Mouse (Mus musculus) neural tube, embryonic 13.5 days (tissue): ENCODE measurements around the gene Shisa8. TPM values are rescaled to one million over a fixed set of nuclear protein-coding genes. Genes with fewer than 3 reads are reported as not detected.

ENCODE experiments used
- ATAC-seq: fragments of 200-750 bp; cut with Nextera tagmentation; 2 replicates; pipeline ENCODE4 v1.8.0; 2017; ENCODE audit warnings: low read depth, mild to moderate bottlenecking, moderate TSS enrichment, moderate library complexity
- H3K27ac ChIP-seq: fragments of 300-500 bp; sonication (generic); replicated peaks from 2 replicates; pipeline ENCODE4 v1.5.1; 2015; ENCODE audit warnings: moderate library complexity, mild to moderate bottlenecking, inconsistent platforms
- H3K27me3 ChIP-seq: fragments of 300-500 bp; sonication (generic); 2 replicates; pipeline ENCODE4 v1.6.1; 2015; ENCODE audit warnings: mild to moderate bottlenecking, inconsistent platforms
- H3K36me3 ChIP-seq: fragments of 300-500 bp; sonication (generic); 2 replicates; pipeline ENCODE4 v1.6.1; 2015; ENCODE audit warnings: mild to moderate bottlenecking, inconsistent platforms
- H3K4me1 ChIP-seq: fragments of 300-500 bp; sonication (generic); replicated peaks from 2 replicates; pipeline ENCODE4 v1.6.1; 2015; ENCODE audit warnings: inconsistent platforms
- H3K4me2 ChIP-seq: fragments of 300-500 bp; sonication (generic); 2 replicates; pipeline ENCODE4 v1.6.1; 2015; ENCODE audit warnings: inconsistent platforms, mild to moderate bottlenecking, moderate library complexity
- H3K4me3 ChIP-seq: fragments of 300-500 bp; sonication (generic); 2 replicates; pipeline ENCODE4 v1.5.1; 2015; ENCODE audit warnings: mild to moderate bottlenecking, inconsistent platforms
- H3K9ac ChIP-seq: fragments of 300-500 bp; sonication (generic); 2 replicates; pipeline ENCODE4 v1.6.1; 2015; ENCODE audit warnings: moderate library complexity, mild to moderate bottlenecking, inconsistent platforms
- H3K9me3 ChIP-seq: fragments of 300-500 bp; sonication (generic); 2 replicates; pipeline ENCODE4 v1.6.1; 2016; ENCODE audit warnings: inconsistent platforms
- WGBS: fragments of 180-500 bp; shearing (Covaris S2); methylation state at CpG from one replicate; pipeline ENCODE4 v1.1.7; 2015; 5-methylcytosine and 5-hydroxymethylcytosine counted together
- polyA plus RNA-seq: library from polyadenylated mRNA; unstranded; fragments of >200 nt; fragmentation: Nextera tagmentation; extraction: Ambion mirVana; gene quantifications from 2 replicates; pipeline ENCODE4 v1.2.1, GENCODE M21; 2015

Shisa8 gene
- polyA plus RNA-seq, 1 experiment from 2014 or later: 0.82 TPM

- Histone ChIP-seq H3K4me1 (no peaks in the 10 kb centered on the region), H3K36me3 (peaks cover 99% of the 10 kb centered on the region), H3K4me2 (no peak overlapping the region), H3K27ac (no peak overlapping the region), H3K4me3 (no peak overlapping the region), H3K9me3 (no peaks in the 10 kb centered on the region), H3K9ac (no peak overlapping the region), H3K27me3 (0 out of 2 replicates have a peak, but pooled peaks cover under 1% of the 10 kb centered on the region)
- no peak for ATAC-seq
- WGBS: 86% methylated on average over 11 of the region's 11 CpGs
These were observed 14.7 kb downstream of the Shisa8 start for GRCm38 (mm10) chr15:82197937-82198336.

DNA sequence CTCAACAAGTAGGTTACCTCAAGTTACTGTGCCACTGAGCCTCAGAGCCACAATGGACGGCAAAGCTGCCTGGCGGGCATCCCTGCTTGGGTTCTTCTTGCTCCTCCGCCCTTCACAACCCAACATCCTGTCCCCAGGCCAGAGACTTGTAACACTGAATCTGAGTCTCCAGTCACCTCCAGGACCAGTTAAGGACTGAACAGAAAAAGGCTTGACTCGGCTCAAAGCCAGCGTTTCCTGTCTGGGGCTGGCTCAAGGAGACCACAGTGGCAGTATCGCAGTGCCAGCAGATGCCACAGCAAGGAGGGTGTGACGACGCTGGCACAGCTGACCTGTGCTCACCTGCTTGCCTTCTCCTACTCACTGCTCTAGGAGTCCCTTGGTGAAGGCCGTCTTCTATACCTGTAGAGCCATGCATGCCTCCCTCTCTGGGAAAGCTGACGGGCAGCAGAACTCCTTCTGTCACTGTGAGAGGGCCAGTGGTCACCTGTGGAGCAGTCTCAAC lies 15.3 kb downstream of the Shisa8 start:
- Histone ChIP-seq H3K4me3 (no peak overlapping the region), H3K4me2 (no peak overlapping the region), H3K36me3 (peaks cover 99% of the 10 kb centered on the region), H3K27ac (no peak overlapping the region), H3K27me3 (no peaks in the 10 kb centered on the region), H3K9ac (no peak overlapping the region), H3K9me3 (no peaks in the 10 kb centered on the region), H3K4me1 (no peaks in the 10 kb centered on the region)
- ATAC-seq: no peak
- WGBS: 95% methylated on average over 10 of the region's 10 CpGs

DNA sequence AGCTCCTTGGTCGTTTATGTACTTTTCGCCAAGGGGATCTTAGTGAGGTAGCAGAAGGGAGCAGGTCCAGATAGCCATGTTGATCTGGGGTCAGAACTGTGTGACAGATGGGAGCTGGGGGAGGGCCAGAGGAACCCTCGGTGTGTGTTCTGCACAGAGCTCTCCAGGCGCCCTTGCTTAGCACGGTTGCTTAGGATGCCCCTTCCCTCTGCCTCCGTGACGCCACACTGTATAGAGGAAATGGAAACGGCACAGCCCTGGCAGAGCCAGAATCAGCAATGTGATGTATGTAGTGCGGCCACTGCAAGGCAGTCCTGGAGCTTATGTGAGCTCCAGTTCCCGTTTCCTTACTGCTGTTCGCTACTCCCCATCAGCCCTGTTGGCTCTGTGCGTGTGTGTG lies 16.3 kb downstream of the Shisa8 start:
- Histone ChIP-seq H3K4me2 (no peak overlapping the region), H3K36me3 (peaks cover 99% of the 10 kb centered on the region), H3K27ac (no peak overlapping the region), H3K4me1 (no peaks in the 10 kb centered on the region), H3K9me3 (no peaks in the 10 kb centered on the region), H3K27me3 (no peaks in the 10 kb centered on the region), H3K4me3 (no peak overlapping the region), H3K9ac (no peak overlapping the region)
- WGBS: 84% methylated on average over 12 of the region's 12 CpGs
- ATAC-seq: no peak

DNA sequence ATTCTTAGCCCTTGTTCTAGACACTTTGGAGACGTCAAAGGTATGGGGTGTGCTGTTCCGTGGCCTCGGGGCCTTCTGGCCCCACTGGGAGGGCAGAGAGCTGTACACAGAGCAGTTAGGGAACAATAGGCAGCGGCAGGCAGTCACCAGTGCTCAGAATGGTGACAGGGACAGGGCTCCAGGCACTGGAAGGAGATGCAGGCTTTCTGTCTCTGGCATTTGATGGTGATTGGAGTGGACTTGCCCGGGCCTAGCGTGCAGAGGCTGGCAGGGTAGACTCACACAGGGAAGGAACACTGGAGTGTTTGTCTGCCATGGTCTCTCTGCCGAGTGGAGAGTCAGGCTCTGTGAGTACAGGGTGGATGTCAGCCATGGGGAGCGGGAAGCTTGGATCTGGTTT lies 20.0 kb downstream of the Shisa8 start:
- no peak for ATAC-seq
- peaks cover 96% of the 10 kb centered on the region for H3K36me3 ChIP-seq
- H3K27me3 ChIP-seq: no peaks in the 10 kb centered on the region
- no peak overlapping the region for H3K9ac ChIP-seq
- no peak overlapping the region for H3K27ac ChIP-seq
- H3K4me2 ChIP-seq: no peak overlapping the region
- 79% methylated on average over 8 of the region's 8 CpGs for WGBS
- no peak overlapping the region for H3K4me3 ChIP-seq
- H3K9me3 ChIP-seq: no peaks in the 10 kb centered on the region
- no peaks in the 10 kb centered on the region for H3K4me1 ChIP-seq

DNA sequence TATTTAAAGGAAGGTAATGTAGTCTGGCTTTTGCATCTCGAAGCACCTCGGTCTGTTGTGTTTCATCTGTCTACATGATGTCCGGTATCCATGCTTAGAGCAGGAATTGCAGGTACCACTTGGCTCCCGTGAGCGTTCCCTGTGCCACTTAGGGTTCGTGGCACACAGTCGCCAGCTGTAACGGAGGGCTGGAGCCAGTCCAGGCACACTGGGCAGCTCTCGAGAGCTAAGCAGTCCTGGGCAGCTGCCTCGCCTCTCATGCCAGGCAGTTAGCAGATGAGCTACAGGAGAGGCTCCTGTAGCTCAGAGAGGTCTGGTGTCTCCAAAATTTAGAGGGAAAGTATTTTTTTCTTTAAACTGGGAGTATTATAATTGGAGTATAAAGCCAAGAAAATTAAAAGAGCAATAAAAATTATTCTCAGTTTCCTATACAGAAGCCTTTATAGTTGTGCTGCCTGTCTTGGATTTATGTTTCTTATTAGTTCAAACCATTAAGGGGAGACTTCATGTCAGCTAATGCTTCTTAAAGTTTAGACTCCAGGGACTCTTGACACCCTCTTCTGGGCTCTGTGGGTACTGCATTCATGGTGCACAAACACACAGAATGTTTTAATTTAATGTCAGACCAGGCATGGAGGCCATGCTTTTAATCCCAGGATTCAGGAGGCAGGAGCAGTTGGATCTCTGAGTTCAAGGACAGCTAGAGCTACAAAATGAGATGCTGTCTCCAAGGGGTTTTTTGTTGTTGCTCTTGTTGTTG lies 24.0 kb downstream of the Shisa8 start:
- H3K9ac ChIP-seq: no peak overlapping the region
- WGBS: 90% methylated on average over 10 of the region's 10 CpGs
- H3K27me3 ChIP-seq: no peaks in the 10 kb centered on the region
- no peaks in the 10 kb centered on the region for H3K9me3 ChIP-seq
- H3K36me3 ChIP-seq: peaks cover 96% of the 10 kb centered on the region
- no peak overlapping the region for H3K27ac ChIP-seq
- no peak overlapping the region for H3K4me3 ChIP-seq
- no peaks in the 10 kb centered on the region for H3K4me1 ChIP-seq
- no peak overlapping the region for H3K4me2 ChIP-seq
- no peak for ATAC-seq

- Histone ChIP-seq H3K9me3 (no peaks in the 10 kb centered on the region), H3K4me2 (no peak overlapping the region), H3K27ac (no peak overlapping the region), H3K4me1 (no peaks in the 10 kb centered on the region), H3K27me3 (no peaks in the 10 kb centered on the region), H3K4me3 (no peak overlapping the region), H3K36me3 (peaks cover 96% of the 10 kb centered on the region), H3K9ac (no peak overlapping the region)
- ATAC-seq: no peak
- WGBS: 96% methylated on average over 1 of the region's 1 CpGs
These were observed 24.7 kb downstream of the Shisa8 start for GRCm38 (mm10) chr15:82187924-82188323.

GRCm38 (mm10) chr15:82187401-82187800 lies 25.2 kb downstream of the Shisa8 start:
- H3K4me1 ChIP-seq: no peaks in the 10 kb centered on the region
- ATAC-seq: no peak
- no peak overlapping the region for H3K27ac ChIP-seq
- WGBS: 87% methylated on average over 4 of the region's 4 CpGs
- H3K4me3 ChIP-seq: no peak overlapping the region
- H3K27me3 ChIP-seq: no peaks in the 10 kb centered on the region
- H3K9me3 ChIP-seq: no peaks in the 10 kb centered on the region; the same call in 1 of the 2 replicates
- H3K4me2 ChIP-seq: no peak overlapping the region
- no peak overlapping the region for H3K9ac ChIP-seq
- peaks cover 96% of the 10 kb centered on the region for H3K36me3 ChIP-seq

DNA sequence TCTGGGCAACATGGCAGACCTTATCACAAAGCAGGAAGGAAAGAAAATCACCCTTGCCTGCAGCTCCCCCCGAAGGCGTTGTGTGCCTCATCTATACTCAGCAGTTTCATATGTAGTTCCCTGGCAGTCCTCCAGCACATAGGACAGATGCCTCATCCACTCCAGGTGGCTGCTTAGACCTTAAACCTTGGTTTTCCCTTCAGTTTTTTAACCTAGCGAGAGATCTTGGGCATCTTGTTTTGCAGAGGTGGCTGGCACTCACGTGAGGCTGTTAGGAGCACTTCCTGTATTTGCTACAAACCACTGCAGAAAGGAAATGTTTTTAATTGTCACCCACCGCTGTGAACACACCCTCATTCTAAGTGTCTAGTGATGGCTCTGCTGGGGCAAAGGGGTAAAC lies 25.7 kb downstream of the Shisa8 start:
- H3K4me1 ChIP-seq: no peaks in the 10 kb centered on the region
- H3K36me3 ChIP-seq: peaks cover 96% of the 10 kb centered on the region
- no peak overlapping the region for H3K4me3 ChIP-seq
- no peak overlapping the region for H3K27ac ChIP-seq
- H3K27me3 ChIP-seq: no peaks in the 10 kb centered on the region
- 93% methylated on average over 5 of the region's 5 CpGs for WGBS
- no peaks in the 10 kb centered on the region; the same call in 1 of the 2 replicates for H3K9me3 ChIP-seq
- no peak overlapping the region for H3K9ac ChIP-seq
- ATAC-seq: no peak
- H3K4me2 ChIP-seq: no peak overlapping the region

GRCm38 (mm10) chr15:82186131-82186530 lies 26.5 kb downstream of the Shisa8 start:
- Histone ChIP-seq H3K4me2 (no peak overlapping the region), H3K27ac (0 out of 2 replicates have a peak overlapping the region, but pooled peaks have one; percentile 3), H3K9ac (no peak overlapping the region), H3K4me3 (no peak overlapping the region), H3K36me3 (peaks cover 96% of the 10 kb centered on the region), H3K4me1 (no peaks in the 10 kb centered on the region), H3K9me3 (no peaks in the 10 kb centered on the region; the same call in 1 of the 2 replicates), H3K27me3 (no peaks in the 10 kb centered on the region)
- no peak for ATAC-seq
- WGBS: 81% methylated on average over 14 of the region's 14 CpGs

- Histone ChIP-seq H3K4me3 (no peak overlapping the region), H3K4me2 (no peak overlapping the region), H3K27ac (no peak overlapping the region), H3K27me3 (no peaks in the 10 kb centered on the region), H3K4me1 (no peaks in the 10 kb centered on the region), H3K36me3 (peaks cover 100% of the 10 kb centered on the region), H3K9me3 (no peaks in the 10 kb centered on the region; the same call in 1 of the 2 replicates), H3K9ac (no peak overlapping the region)
- ATAC-seq: no peak
- WGBS: 85% methylated on average over 14 of the region's 14 CpGs
These were observed 27.4 kb downstream of the Shisa8 start for GRCm38 (mm10) chr15:82185062-82185783.

GRCm38 (mm10) chr15:82184656-82185055 lies 28.0 kb downstream of the Shisa8 start:
- Histone ChIP-seq H3K4me2 (no peak overlapping the region), H3K27me3 (no peaks in the 10 kb centered on the region), H3K9ac (no peak overlapping the region), H3K4me1 (no peaks in the 10 kb centered on the region), H3K9me3 (no peaks in the 10 kb centered on the region; the same call in 1 of the 2 replicates), H3K27ac (no peak overlapping the region), H3K4me3 (no peak overlapping the region), H3K36me3 (peaks cover 100% of the 10 kb centered on the region)
- 94% methylated on average over 10 of the region's 10 CpGs for WGBS
- no peak for ATAC-seq

DNA sequence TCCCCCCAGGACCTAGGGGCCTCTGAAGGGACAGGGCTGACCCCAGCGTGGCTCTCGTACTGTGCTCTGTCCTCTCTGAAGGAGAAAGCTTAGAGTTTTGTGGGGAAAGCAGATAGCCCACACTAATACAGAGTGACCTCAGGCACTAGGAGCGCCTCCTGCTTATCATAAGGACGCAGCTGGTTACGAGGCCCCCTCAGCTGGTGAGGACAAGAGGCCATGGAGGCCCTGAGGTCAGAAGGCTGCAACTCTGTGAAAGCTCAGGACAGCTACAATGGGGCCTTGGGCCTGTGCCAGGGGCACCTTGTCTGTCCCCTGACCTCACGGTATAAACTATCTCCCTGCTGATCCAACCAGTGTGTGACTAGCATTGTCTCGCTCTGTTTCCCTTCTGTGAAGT lies 28.4 kb downstream of the Shisa8 start:
- Histone ChIP-seq H3K27me3 (no peaks in the 10 kb centered on the region), H3K9ac (no peak overlapping the region), H3K36me3 (peaks cover 100% of the 10 kb centered on the region), H3K4me1 (no peaks in the 10 kb centered on the region), H3K27ac (no peak overlapping the region), H3K4me3 (no peak overlapping the region), H3K9me3 (no peaks in the 10 kb centered on the region; the same call in 1 of the 2 replicates), H3K4me2 (no peak overlapping the region)
- 90% methylated on average over 7 of the region's 7 CpGs for WGBS
- no peak for ATAC-seq
